Mouse (Mus musculus): ENCODE results near the gene Lnx2.

DNA sequence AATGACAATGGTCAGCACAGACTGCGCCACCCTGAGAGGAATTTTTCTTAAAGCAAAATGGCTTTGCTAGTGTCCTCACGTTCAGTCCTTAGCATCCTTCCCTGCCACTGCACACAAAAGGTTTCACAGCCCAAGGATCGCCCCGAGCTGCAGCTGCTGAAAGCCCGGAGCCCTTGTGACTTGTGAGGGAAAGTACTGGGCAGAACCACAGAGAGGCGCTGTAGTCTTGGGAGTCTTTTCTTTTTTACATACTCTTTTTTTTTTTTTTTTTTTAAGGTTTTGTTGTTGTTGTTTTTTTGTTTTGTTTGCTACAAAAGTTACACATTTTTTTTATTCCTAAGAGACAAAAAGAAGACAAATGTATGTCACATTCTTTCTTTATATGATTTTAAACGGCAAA, 38.4 kb upstream of the Lnx2 start:
- no peak for TF ChIP-seq CTCF (IDR thresholded peaks at IDR 0.05; ENCODE audit: low read depth)
- no peak for TF ChIP-seq EP300 (IDR thresholded peaks at IDR 0.05; ENCODE audit: low read depth)

Measured in liver, embryonic 14.5 days (tissue).